Mouse (Mus musculus) bone marrow macrophage, adult 2 months (primary cell): Measurements from ENCODE around the gene Mttp.

Experiments
- CTCF ChIP-seq: IDR thresholded peaks from 2 replicates; pipeline ENCODE4 v1.5.1; 2012; ENCODE audit warnings: low read depth, mild to moderate bottlenecking, low read length, moderate library complexity
- POLR2A ChIP-seq: IDR thresholded peaks from 2 replicates; pipeline ENCODE4 v1.6.1; 2012; ENCODE audit warnings: mild to moderate bottlenecking, low read depth, low read length, borderline replicate concordance

DNA sequence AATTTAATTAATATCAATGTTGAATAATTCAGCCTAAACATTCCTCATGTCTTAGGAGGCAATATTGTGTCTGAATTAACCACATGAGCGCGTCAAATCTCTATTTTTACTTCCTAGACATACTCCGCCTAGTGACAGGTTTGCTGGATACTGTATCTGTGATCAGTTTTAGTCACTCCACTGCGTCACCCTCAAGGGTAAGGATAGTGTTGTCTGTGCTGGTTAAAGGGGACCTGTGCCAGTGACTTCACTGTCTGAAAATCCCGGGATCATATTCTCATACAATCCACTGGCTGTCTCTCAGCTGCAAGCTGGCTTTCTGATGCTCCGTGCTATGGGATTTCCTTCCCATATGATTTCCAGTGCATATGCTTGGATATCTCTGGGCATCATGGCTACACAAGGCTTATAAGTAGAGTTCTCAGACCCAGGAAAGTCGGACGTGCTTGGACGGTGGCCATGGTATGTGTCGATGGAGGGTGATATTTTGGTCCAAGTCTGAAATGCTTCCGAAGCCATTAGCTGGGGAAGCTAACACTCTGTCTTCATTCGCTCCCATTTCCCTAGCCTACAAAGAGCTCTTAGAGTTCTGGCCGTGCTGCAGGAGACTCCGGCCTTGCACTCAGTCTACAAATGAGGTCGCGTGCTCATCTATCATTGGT is 25.2 kb downstream of the Mttp start:
- no peak for TF ChIP-seq CTCF
- TF ChIP-seq POLR2A: no peak
